Mouse (Mus musculus) skeletal muscle tissue, postnatal 0 days (tissue): Measurements from ENCODE around the gene Upf3b. TPM values are rescaled to one million over a fixed set of nuclear protein-coding genes. Genes with fewer than 3 reads are reported as not detected.

Experiments used
- polyA plus RNA-seq: library from polyadenylated mRNA; unstranded; fragments of >200 nt; fragmentation: Nextera tagmentation; extraction: Ambion mirVana; gene quantifications from 2 replicates; pipeline ENCODE4 v1.2.1, GENCODE M21; 2015

Upf3b gene
- polyA plus RNA-seq, result 7.7 and 8.2 TPM in 2 replicates

DNA sequence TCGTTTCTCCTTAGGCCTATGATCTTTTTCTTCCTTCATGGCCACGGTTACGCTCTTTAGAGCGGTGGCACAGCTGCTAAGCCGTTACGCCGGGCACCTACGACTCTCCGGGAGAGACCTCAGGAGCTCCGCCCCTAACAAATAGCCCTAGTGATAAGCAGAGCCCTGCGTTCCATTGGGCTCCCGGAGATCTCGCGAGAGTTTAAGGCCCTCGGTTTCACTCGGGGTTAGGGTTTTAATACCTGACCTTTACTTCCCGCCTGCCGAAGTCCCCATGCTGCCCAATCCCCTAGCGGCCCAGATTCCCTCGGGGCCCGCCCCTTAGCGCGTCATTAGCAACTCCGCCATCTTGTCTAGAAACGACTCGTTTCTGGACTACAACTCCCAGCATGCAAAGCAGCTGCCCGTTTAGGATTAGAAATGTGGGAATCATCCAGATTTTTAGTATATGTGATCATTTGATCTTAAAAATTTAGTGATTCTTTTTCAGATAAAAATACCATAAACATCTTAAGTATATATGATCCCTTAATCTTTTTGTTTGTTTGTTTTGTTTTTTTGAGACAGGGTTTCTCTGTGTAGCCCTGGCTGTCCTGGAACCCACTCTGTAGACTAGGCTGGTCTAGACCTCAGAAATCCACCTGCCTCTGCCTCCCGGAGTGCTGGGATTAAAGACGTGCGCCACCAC lies at the start of gene Upf3b:
TSS of gene Upf3b (minus strand) at position 130 of the 688 bp plus-strand sequence.

DNA sequence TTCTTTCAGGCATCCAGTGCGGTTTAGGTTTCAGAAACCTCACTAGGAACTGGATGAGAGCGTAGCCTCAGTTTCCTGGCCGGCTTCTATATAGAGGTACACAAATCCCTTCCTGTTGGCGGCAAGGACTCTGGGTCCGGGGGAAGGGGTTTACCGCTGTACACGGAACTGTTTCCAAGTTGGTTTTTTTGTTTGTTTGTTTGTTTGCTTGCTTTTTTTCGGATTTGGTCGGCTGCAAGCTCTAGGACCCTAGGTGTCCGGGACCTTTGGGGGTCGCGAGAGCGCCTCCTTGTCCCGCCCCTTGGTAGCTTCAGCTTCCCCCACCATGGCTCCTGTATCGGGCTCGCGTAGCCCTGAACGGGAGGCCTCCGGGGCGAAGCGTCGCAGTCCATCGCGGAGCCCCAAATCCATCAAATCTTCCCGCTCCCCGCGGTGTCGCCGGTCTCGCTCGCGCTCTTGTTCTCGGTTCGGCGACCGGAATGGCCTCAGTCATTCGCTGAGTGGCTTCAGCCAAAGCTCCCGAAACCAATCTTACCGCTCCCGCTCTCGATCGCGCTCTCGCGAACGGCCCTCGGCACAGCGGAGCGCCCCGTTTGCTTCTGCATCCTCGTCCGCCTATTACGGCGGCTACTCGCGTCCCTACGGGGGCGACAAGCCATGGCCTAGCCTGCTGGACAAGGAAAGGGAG lies 16.7 kb upstream of the Upf3b start, which contains the start of gene Nkap:
TSS of gene Nkap (plus strand) at position 125 of the 688 bp plus-strand sequence.

DNA sequence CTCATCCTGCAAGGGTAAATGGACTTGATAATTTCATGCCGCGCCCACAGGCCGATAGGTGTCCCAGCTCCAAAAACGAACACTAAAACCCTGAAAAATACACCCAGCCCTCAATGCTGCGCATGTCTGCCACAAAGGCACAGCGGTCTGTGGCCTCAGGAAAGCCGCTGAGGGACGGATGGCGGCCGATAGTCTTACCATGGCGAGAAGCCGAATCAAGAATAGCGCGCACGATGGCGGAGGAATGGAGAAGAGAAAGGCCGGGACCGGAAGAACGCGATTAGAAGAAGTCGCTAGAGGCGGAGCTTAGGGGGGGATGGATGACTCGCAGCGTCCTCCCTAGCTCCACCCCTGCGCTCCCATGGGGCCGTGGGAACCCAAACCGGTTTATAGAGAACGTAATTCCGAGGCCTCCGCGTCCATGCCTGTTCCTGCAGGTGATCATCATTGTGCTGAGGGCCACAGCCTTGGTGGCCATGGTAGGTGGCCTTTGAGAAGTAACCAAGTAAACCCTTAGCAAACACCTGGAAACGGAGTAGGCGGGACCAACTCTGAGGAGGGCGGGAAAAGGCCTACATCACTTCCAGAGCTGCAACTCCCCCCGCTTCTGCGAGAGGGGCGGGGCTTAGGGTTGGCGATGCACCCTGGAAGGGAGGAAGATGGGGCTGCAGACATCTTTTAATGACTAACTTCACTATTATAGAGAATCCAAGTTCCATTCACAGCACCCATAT lies 25.0 kb downstream of the Upf3b start, which contains the start of gene Rpl39:
TSS of gene Rpl39 (minus strand) at position 476 of the 734 bp plus-strand sequence.

DNA sequence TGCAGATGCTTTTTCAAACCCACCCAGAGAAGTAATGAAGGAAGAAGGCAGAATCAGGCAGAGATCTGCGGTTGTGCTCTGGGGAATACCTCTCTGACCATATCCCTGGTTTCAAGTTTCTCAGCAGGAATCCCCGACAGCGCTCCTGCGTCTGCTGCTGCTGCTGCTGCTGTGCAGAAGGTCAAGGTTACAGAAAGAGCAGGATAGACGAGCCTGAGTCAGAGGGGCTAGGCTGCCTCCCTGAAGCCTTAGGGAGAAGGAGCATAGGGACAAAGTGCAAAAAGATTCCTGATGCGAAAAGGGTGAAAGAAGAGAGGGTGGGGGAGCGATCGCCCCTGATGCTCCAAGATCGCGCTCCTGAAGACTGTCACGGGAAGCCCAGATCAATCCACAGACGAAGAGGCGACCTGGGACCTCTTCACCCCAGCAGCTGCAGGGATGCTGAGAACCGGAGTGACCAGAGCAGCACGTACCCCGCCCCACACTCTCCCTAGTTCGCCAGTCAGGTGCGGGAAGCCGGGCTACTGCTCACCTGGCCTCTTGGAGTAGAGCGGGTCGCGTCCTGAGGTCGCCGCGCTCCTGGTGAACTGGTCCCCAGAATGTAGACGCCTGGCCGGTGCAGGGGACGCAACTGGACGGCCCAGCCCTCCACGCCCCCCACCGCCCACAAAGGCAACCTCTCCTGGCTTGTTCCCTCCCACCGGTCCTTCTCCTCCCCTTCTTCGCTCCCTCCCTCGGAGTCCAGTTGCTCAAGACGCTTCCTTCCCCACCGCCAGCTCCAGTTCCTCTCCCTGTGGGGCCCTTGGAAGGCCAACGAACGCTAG lies 61.8 kb downstream of the Upf3b start, which contains the start of gene Sowahd:
TSS of gene Sowahd (plus strand) at position 780 of the 824 bp plus-strand sequence.

Other genes with a start within 250 kb of the Upf3b start
- 105 and 114 TPM in 2 replicates for gene Ube2a, start 236.4 kb downstream of the Upf3b start, polyA plus RNA-seq
- 11.6 and 14.1 TPM in 2 replicates for gene C330007P06Rik, start 236.2 kb downstream of the Upf3b start, polyA plus RNA-seq
- 0.51 and 0.55 TPM in 2 replicates for gene Nkrf, start 207.4 kb downstream of the Upf3b start, polyA plus RNA-seq
- gene Sept6, start 118.5 kb downstream of the Upf3b start, polyA plus RNA-seq, result 7.7 and 12.2 TPM in 2 replicates
- 0.45 and 2.4 TPM in 2 replicates for gene Sowahd, start 61.5 kb downstream of the Upf3b start, polyA plus RNA-seq
- gene Rpl39, start 24.9 kb downstream of the Upf3b start, polyA plus RNA-seq, result 424 and 466 TPM in 2 replicates
- gene Nkap, start 16.5 kb upstream of the Upf3b start, polyA plus RNA-seq, result 9.0 and 9.9 TPM in 2 replicates
- gene Akap14, start 58.5 kb upstream of the Upf3b start, polyA plus RNA-seq, result not detected in 2 replicates
- gene Ndufa1, start 80.8 kb upstream of the Upf3b start, polyA plus RNA-seq, result 757 and 886 TPM in 2 replicates
- 5.4 and 5.5 TPM in 2 replicates for gene Rnf113a1, start 80.9 kb upstream of the Upf3b start, polyA plus RNA-seq
- gene Gm9, start 100.7 kb upstream of the Upf3b start, polyA plus RNA-seq, result not detected in 2 replicates
- gene Rhox1, start 111.9 kb upstream of the Upf3b start, polyA plus RNA-seq, result not detected in 2 replicates
- gene Rhox2a, start 134.7 kb upstream of the Upf3b start, polyA plus RNA-seq, result not detected in 2 replicates
- not detected in 2 replicates for gene Rhox3a, start 139.6 kb upstream of the Upf3b start, polyA plus RNA-seq
- not detected in 2 replicates for gene Rhox4a, start 155.0 kb upstream of the Upf3b start, polyA plus RNA-seq